Mouse (Mus musculus): ENCODE measurements around the gene Gng8. TPM values are rescaled to one million over a fixed set of nuclear protein-coding genes. Genes with fewer than 3 reads are reported as not detected.

Gene Gng8
- polyA plus RNA-seq, 1 experiment = 10.3 TPM

DNA sequence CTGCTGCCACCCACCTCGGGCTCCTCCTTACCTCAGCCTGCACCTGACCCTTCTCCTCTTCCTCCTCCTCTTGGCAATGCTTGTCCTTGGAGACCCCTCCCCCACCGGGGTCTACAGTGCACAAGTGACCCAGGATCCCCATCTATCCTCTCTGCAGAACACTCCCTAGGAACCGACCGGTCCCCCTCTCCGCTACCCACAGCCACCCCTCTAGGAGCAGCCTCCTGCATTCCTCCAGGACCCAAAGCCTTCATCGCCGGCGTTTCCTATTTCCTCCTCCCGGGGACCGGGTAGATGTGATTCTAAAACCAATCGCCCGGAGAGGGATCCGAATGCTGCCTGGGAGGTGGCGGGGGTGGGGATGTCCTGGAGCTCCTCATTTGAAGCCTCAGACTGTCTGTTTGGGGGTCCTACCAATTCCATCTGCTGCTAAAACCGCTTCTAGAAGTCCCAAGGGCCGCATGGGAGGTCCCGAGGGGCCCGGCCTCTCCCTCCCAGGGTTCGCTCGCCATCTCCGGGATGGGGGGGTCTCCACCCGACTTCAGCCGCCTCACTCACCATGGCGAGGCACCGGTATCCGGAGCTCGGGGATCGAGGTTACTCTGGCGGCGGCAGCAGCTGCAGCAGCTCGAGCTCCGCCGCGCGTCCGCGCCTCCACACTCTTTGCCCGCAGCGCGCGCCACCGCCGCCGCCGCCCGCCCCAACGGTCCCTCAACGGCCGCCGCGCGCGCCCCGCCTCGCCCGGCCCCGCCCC is 31.9 kb downstream of the Gng8 start:
- H3K27me3 ChIP-seq (ENCODE audit: control insufficient read depth, insufficient read depth, low read length) = no peaks in the 10 kb centered on the region
- peaks cover 27% of the 10 kb centered on the region for H3K4me1 ChIP-seq (ENCODE audit: control insufficient read depth, insufficient read depth, low read length)
- TF ChIP-seq CTCF (IDR thresholded peaks at IDR 0.05; ENCODE audit: control insufficient read depth, insufficient read depth, insufficient replicate concordance, low read depth, low read length) = no peak
- no peak; the same call in 1 of the 2 replicates for TF ChIP-seq POLR2A (IDR thresholded peaks at IDR 0.05; ENCODE audit: control insufficient read depth, low read depth, low read length)
- peak overlapping the region; percentile 99 for H3K27ac ChIP-seq (ENCODE audit: control insufficient read depth, insufficient read depth, low read depth, low read length)
- peak overlapping the region; percentile 94 for H3K4me3 ChIP-seq (ENCODE audit: control insufficient read depth, low read depth, low read length)
- H3K36me3 ChIP-seq (ENCODE audit: control insufficient read depth, insufficient read depth, low read length) = peaks cover 6% of the 10 kb centered on the region

DNA sequence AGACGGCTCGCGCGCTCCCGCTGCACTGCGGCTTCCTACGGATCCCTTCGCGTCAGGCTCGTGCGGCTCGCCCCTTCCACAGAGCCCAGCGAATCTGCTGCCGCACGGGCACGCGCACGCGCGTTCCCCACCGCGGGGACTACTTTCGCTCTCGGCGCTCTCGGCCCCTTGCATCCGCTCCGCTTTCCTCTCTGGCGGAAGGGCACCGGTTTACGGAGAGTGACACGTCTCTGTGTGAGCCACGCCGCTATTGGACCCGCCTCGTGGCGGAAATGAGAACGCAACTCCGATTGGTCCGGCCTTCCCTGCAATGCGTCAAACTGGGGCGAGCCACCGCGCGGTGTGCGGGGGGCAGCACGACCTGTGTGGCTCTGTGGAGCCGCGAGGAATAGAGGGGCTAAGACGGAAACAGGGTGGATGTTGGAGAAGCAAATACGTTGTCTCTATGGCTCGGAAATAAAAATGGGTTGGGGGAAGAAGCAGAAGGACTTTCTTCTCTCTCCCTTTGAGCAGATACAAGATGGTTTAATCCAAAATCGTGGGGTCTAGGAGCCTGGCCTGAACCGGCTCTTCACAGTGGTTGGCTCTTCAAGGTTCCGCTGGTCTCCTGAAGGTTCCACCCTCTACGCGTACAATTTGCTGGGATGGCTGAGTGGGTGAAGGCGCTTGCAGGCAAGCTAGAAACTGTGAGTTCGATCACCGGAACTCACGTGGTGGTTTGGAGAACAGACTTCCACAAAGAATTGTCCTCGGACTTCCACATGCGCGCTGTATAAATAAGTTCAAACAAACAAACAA is 32.6 kb downstream of the Gng8 start, which contains the start of gene Calm3:
Gene Calm3, minus strand, starts transcription at position 78 of the 798 bp plus-strand sequence.
- no peaks in the 10 kb centered on the region for H3K27me3 ChIP-seq (ENCODE audit: control insufficient read depth, insufficient read depth, low read length)
- peaks cover 27% of the 10 kb centered on the region for H3K4me1 ChIP-seq (ENCODE audit: control insufficient read depth, insufficient read depth, low read length)
- TF ChIP-seq CTCF (IDR thresholded peaks at IDR 0.05; ENCODE audit: control insufficient read depth, insufficient read depth, insufficient replicate concordance, low read depth, low read length) (0 out of 2 replicates have a peak, but pooled peaks have one; percentile 1), POLR2A (IDR thresholded peaks at IDR 0.05; ENCODE audit: control insufficient read depth, low read depth, low read length) (peak; percentile 67)
- peaks cover 6% of the 10 kb centered on the region for H3K36me3 ChIP-seq (ENCODE audit: control insufficient read depth, insufficient read depth, low read length)
- peak within 1 kb of the TSS; percentile 100 for H3K27ac ChIP-seq (ENCODE audit: control insufficient read depth, insufficient read depth, low read depth, low read length)
- H3K4me3 ChIP-seq (ENCODE audit: control insufficient read depth, low read depth, low read length) = peak within 1 kb of the TSS; percentile 94

DNA sequence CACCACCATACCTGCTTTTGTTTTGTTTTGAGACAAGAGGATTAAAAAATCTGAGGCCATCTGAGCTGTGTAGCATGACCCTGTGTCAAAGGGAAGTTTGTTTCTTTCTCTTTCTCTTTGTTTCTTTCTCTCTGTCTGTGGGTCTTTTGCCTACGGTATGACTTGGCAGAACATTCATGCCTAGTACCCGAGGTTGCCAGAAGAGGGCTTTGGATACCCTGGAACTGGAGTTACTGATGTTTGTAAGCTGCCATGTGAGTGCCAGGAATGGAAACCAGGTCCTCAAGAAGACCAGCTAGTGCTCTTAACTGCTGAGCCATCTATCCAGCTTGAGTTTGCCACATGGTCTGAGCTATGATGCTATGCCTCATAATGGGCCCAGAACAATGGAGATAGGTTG is 36.8 kb downstream of the Gng8 start:
- H3K4me1 ChIP-seq (ENCODE audit: control insufficient read depth, insufficient read depth, low read length) = peaks cover 12% of the 10 kb centered on the region
- no peak overlapping the region for H3K4me3 ChIP-seq (ENCODE audit: control insufficient read depth, low read depth, low read length)
- no peaks in the 10 kb centered on the region for H3K27me3 ChIP-seq (ENCODE audit: control insufficient read depth, insufficient read depth, low read length)
- no peak overlapping the region for H3K27ac ChIP-seq (ENCODE audit: control insufficient read depth, insufficient read depth, low read depth, low read length)
- peaks cover under 1% of the 10 kb centered on the region for H3K36me3 ChIP-seq (ENCODE audit: control insufficient read depth, insufficient read depth, low read length)
- TF ChIP-seq POLR2A (IDR thresholded peaks at IDR 0.05; ENCODE audit: control insufficient read depth, low read depth, low read length) (no peak), CTCF (IDR thresholded peaks at IDR 0.05; ENCODE audit: control insufficient read depth, insufficient read depth, insufficient replicate concordance, low read depth, low read length) (no peak)

DNA sequence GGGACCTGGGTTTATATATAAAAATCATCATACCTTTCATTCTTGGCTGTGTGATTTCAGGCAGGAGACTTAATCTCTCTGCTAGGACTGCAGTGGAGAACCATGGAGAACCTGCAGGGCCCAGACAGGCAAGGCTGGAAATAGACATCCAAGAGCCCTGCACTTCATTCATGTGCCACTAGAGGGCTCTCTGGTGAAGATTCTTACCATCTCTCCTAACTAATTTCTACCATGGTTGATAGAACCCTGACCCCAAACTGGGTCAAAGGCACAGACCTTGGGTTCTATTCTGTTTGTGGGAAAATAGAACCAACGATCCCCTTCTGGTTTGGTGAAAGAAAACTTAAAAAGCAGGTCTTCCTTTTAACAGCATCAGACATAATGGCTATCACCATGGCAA is 39.3 kb downstream of the Gng8 start:
- H3K4me1 ChIP-seq (ENCODE audit: control insufficient read depth, insufficient read depth, low read length) = peaks cover 9% of the 10 kb centered on the region
- H3K27ac ChIP-seq (ENCODE audit: control insufficient read depth, insufficient read depth, low read depth, low read length) = no peak overlapping the region
- H3K4me3 ChIP-seq (ENCODE audit: control insufficient read depth, low read depth, low read length) = peak overlapping the region; percentile 45
- no peaks in the 10 kb centered on the region for H3K27me3 ChIP-seq (ENCODE audit: control insufficient read depth, insufficient read depth, low read length)
- TF ChIP-seq CTCF (IDR thresholded peaks at IDR 0.05; ENCODE audit: control insufficient read depth, insufficient read depth, insufficient replicate concordance, low read depth, low read length) = peak; percentile 54; the same call in 1 of the 2 replicates
- TF ChIP-seq POLR2A (IDR thresholded peaks at IDR 0.05; ENCODE audit: control insufficient read depth, low read depth, low read length) = no peak
- H3K36me3 ChIP-seq (ENCODE audit: control insufficient read depth, insufficient read depth, low read length) = no peaks in the 10 kb centered on the region

DNA sequence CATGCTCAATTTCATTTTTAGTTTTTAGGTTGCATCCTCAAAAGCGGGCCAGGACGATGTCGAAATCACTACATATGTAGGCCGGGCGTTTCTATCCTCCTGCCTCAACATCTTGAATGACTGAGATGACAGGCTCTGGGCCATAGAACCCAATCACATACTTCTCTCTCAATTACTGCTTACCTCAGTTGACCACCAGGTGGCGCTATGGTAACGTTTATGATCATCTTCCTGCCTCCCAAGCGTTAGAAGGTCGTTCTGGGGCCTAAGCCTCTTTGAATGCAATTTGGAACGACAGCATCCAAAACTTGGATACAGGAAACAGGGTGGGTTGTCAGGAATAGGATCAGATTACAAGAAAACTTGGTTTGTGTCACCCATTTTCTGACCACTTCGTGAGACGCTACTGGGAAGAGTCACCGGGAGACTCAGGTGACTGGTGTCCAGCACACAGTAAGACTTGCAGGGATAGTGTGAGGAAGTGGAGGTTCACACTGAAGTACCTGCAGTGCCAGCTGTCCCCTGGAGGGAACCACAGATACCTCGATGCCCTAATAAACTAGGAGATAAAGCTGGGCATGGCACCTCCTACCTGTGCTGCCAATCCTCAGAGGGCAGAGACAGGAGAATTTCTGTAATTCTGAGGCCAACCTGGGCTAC is 40.5 kb downstream of the Gng8 start:
- H3K4me1 ChIP-seq (ENCODE audit: control insufficient read depth, insufficient read depth, low read length) = peaks cover 9% of the 10 kb centered on the region
- H3K36me3 ChIP-seq (ENCODE audit: control insufficient read depth, insufficient read depth, low read length) = no peaks in the 10 kb centered on the region
- peak overlapping the region; percentile 60 for H3K27ac ChIP-seq (ENCODE audit: control insufficient read depth, insufficient read depth, low read depth, low read length)
- no peaks in the 10 kb centered on the region for H3K27me3 ChIP-seq (ENCODE audit: control insufficient read depth, insufficient read depth, low read length)
- peak overlapping the region; percentile 78 for H3K4me3 ChIP-seq (ENCODE audit: control insufficient read depth, low read depth, low read length)
- TF ChIP-seq CTCF (IDR thresholded peaks at IDR 0.05; ENCODE audit: control insufficient read depth, insufficient read depth, insufficient replicate concordance, low read depth, low read length) (peak; percentile 43; the same call in 1 of the 2 replicates), POLR2A (IDR thresholded peaks at IDR 0.05; ENCODE audit: control insufficient read depth, low read depth, low read length) (no peak)

DNA sequence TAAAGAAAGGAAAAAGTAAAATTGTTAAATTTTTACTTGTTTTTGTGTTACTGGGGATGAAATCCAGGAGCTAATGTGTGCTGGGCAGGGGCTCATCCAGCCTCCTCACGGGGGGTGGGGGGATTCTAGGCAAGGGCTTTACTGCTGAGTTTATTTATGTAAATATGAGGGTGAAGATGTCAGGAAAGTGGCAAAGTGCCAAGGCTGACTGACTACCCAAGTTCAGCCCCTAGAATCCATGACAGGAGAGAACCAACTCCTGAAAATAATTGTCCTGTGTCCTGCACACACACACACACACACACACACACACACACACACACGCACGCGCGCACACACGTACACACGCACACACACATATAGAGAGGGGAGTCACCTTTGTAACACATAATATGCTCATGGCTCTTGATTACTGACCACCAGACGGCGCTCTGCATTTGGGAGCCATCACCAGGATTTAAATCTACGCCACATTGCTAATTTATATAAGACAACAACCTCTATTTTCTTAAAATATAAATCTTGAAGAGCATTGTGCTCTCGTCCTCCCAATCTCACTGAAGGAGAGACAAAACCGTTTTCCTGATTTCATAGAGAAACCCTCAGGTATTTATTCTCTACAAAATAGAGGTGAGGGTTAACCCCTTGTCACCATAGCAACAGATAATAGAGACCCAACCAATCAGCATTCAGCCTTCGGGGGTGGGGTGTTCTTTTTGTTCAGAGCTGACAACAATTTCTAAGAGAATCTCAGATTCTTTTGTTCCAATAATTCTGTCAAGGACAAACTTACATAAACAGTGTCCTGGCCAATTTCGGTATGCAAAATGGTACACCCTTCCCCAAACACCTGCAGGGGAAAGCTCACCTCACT is 41.4 kb downstream of the Gng8 start:
- Histone ChIP-seq H3K27ac (ENCODE audit: control insufficient read depth, insufficient read depth, low read depth, low read length) (no peak overlapping the region), H3K27me3 (ENCODE audit: control insufficient read depth, insufficient read depth, low read length) (no peaks in the 10 kb centered on the region), H3K4me1 (ENCODE audit: control insufficient read depth, insufficient read depth, low read length) (peaks cover 9% of the 10 kb centered on the region), H3K36me3 (ENCODE audit: control insufficient read depth, insufficient read depth, low read length) (no peaks in the 10 kb centered on the region), H3K4me3 (ENCODE audit: control insufficient read depth, low read depth, low read length) (peak overlapping the region; percentile 77)
- TF ChIP-seq CTCF (IDR thresholded peaks at IDR 0.05; ENCODE audit: control insufficient read depth, insufficient read depth, insufficient replicate concordance, low read depth, low read length) (0 out of 2 replicates have a peak, but pooled peaks have one; percentile 3), POLR2A (IDR thresholded peaks at IDR 0.05; ENCODE audit: control insufficient read depth, low read depth, low read length) (no peak)

All from testis, adult 2 months (tissue).